Mouse (Mus musculus): ENCODE measurements at regions not wholly inside any gene's neighbourhood (a gene's known extent, or its start where the extent isn't known, plus 50 kb on each side); places are given as distances from the start of the nearest gene placed in this dataset.
A peak's percentile ranks its signal among the peaks of the same experiment; 100 is the strongest.

- ATAC-seq, result no peak
Measured at GRCm38 (mm10) chr9:88085181-88085816, 241.7 kb upstream of the Nt5e start.

GRCm38 (mm10) chr9:88085866-88086265 lies 241.1 kb upstream of the Nt5e start:
- no peaks in the 10 kb centered on the region for H3K4me1 ChIP-seq (replicated peaks)
- no peak overlapping the region for H3K27ac ChIP-seq
- WGBS, result 65% methylated on average over 3 of the region's 3 CpGs
- H3K27me3 ChIP-seq (replicated peaks), result no peaks in the 10 kb centered on the region
- no peaks in the 10 kb centered on the region for H3K36me3 ChIP-seq
- no peaks in the 10 kb centered on the region for H3K9me3 ChIP-seq
- no peak overlapping the region for H3K9ac ChIP-seq
- H3K4me2 ChIP-seq (replicated peaks), result no peak overlapping the region
- H3K4me3 ChIP-seq (replicated peaks), result no peak overlapping the region
- no peak for ATAC-seq

More at GRCm38 (mm10) chr9:88085181-88085816, 241.7 kb upstream of the Nt5e start:
- Histone ChIP-seq H3K4me2 (replicated peaks) (no peak overlapping the region), H3K36me3 (no peaks in the 10 kb centered on the region), H3K9ac (no peak overlapping the region), H3K27ac (no peak overlapping the region), H3K27me3 (replicated peaks) (no peaks in the 10 kb centered on the region), H3K4me3 (replicated peaks) (no peak overlapping the region), H3K4me1 (replicated peaks) (no peaks in the 10 kb centered on the region), H3K9me3 (no peaks in the 10 kb centered on the region)
- 87% methylated on average over 11 of the region's 11 CpGs for WGBS

GRCm38 (mm10) chr9:88091781-88092527 lies 235.0 kb upstream of the Nt5e start:
- Histone ChIP-seq H3K27me3 (replicated peaks) (no peaks in the 10 kb centered on the region), H3K4me2 (replicated peaks) (no peak overlapping the region), H3K9me3 (no peaks in the 10 kb centered on the region), H3K4me3 (replicated peaks) (no peak overlapping the region), H3K9ac (no peak overlapping the region), H3K36me3 (no peaks in the 10 kb centered on the region), H3K27ac (no peak overlapping the region), H3K4me1 (replicated peaks) (no peaks in the 10 kb centered on the region)
- no peak for ATAC-seq
- WGBS, result 58% methylated on average over 8 of the region's 8 CpGs

GRCm38 (mm10) chr9:88092561-88092960 lies 234.4 kb upstream of the Nt5e start:
- Histone ChIP-seq H3K9me3 (no peaks in the 10 kb centered on the region), H3K27ac (no peak overlapping the region), H3K4me1 (replicated peaks) (no peaks in the 10 kb centered on the region), H3K4me2 (replicated peaks) (no peak overlapping the region), H3K36me3 (no peaks in the 10 kb centered on the region), H3K4me3 (replicated peaks) (no peak overlapping the region), H3K27me3 (replicated peaks) (no peaks in the 10 kb centered on the region), H3K9ac (no peak overlapping the region)
- ATAC-seq, result no peak
- WGBS, result 56% methylated on average over 4 of the region's 4 CpGs

- H3K27ac ChIP-seq, result no peak overlapping the region
- no peaks in the 10 kb centered on the region for H3K27me3 ChIP-seq (replicated peaks)
- no peaks in the 10 kb centered on the region for H3K9me3 ChIP-seq
- 48% methylated on average over 1 of the region's 1 CpGs for WGBS
- H3K4me3 ChIP-seq (replicated peaks), result no peak overlapping the region
- no peaks in the 10 kb centered on the region for H3K4me1 ChIP-seq (replicated peaks)
- no peak for ATAC-seq
- no peak overlapping the region for H3K4me2 ChIP-seq (replicated peaks)
- H3K9ac ChIP-seq, result no peak overlapping the region
- H3K36me3 ChIP-seq, result no peaks in the 10 kb centered on the region
Measured at GRCm38 (mm10) chr9:88113094-88113493, 213.9 kb upstream of the Nt5e start.

GRCm38 (mm10) chr9:88120536-88120935 lies 206.5 kb upstream of the Nt5e start:
- H3K27me3 ChIP-seq (replicated peaks), result no peaks in the 10 kb centered on the region
- ATAC-seq, result no peak
- WGBS, result 86% methylated on average over 5 of the region's 5 CpGs
- H3K9ac ChIP-seq, result no peak overlapping the region
- H3K36me3 ChIP-seq, result no peaks in the 10 kb centered on the region
- H3K4me3 ChIP-seq (replicated peaks), result no peak overlapping the region
- H3K4me1 ChIP-seq (replicated peaks), result no peaks in the 10 kb centered on the region
- H3K9me3 ChIP-seq, result no peaks in the 10 kb centered on the region
- no peak overlapping the region for H3K4me2 ChIP-seq (replicated peaks)
- H3K27ac ChIP-seq, result no peak overlapping the region

GRCm38 (mm10) chr9:88120963-88121570 lies 205.9 kb upstream of the Nt5e start:
- no peak overlapping the region for H3K9ac ChIP-seq
- no peaks in the 10 kb centered on the region for H3K9me3 ChIP-seq
- H3K36me3 ChIP-seq, result no peaks in the 10 kb centered on the region
- no peak overlapping the region for H3K27ac ChIP-seq
- no peak overlapping the region for H3K4me3 ChIP-seq (replicated peaks)
- no peak overlapping the region for H3K4me2 ChIP-seq (replicated peaks)
- WGBS, result 80% methylated on average over 11 of the region's 11 CpGs
- no peaks in the 10 kb centered on the region for H3K27me3 ChIP-seq (replicated peaks)
- H3K4me1 ChIP-seq (replicated peaks), result no peaks in the 10 kb centered on the region
- ATAC-seq, result no peak

GRCm38 (mm10) chr9:88124322-88125005 lies 202.5 kb upstream of the Nt5e start:
- no peak overlapping the region for H3K9ac ChIP-seq
- no peak for ATAC-seq
- H3K9me3 ChIP-seq, result no peaks in the 10 kb centered on the region
- no peaks in the 10 kb centered on the region for H3K27me3 ChIP-seq (replicated peaks)
- H3K4me1 ChIP-seq (replicated peaks), result no peaks in the 10 kb centered on the region
- WGBS, result 83% methylated on average over 9 of the region's 9 CpGs
- no peaks in the 10 kb centered on the region for H3K36me3 ChIP-seq
- H3K4me3 ChIP-seq (replicated peaks), result no peak overlapping the region
- H3K4me2 ChIP-seq (replicated peaks), result no peak overlapping the region
- no peak overlapping the region for H3K27ac ChIP-seq

GRCm38 (mm10) chr9:88163025-88163780 lies 163.8 kb upstream of the Nt5e start:
- Histone ChIP-seq H3K4me3 (replicated peaks) (no peak overlapping the region), H3K4me2 (replicated peaks) (no peak overlapping the region), H3K4me1 (replicated peaks) (no peaks in the 10 kb centered on the region), H3K9ac (no peak overlapping the region), H3K27ac (no peak overlapping the region), H3K36me3 (no peaks in the 10 kb centered on the region), H3K9me3 (no peaks in the 10 kb centered on the region), H3K27me3 (replicated peaks) (no peaks in the 10 kb centered on the region)
- 72% methylated on average over 6 of the region's 6 CpGs for WGBS
- peak; percentile 91 for ATAC-seq

GRCm38 (mm10) chr9:88177575-88178254 lies 149.3 kb upstream of the Nt5e start:
- no peak overlapping the region for H3K4me3 ChIP-seq (replicated peaks)
- 80% methylated on average over 4 of the region's 4 CpGs for WGBS
- H3K4me1 ChIP-seq (replicated peaks), result no peaks in the 10 kb centered on the region
- H3K36me3 ChIP-seq, result no peaks in the 10 kb centered on the region
- no peaks in the 10 kb centered on the region for H3K9me3 ChIP-seq
- H3K27me3 ChIP-seq (replicated peaks), result no peaks in the 10 kb centered on the region
- ATAC-seq, result no peak
- no peak overlapping the region for H3K27ac ChIP-seq
- no peak overlapping the region for H3K4me2 ChIP-seq (replicated peaks)
- no peak overlapping the region for H3K9ac ChIP-seq

- Histone ChIP-seq H3K9me3 (no peaks in the 10 kb centered on the region), H3K27ac (no peak overlapping the region), H3K4me2 (replicated peaks) (no peak overlapping the region), H3K9ac (no peak overlapping the region), H3K36me3 (no peaks in the 10 kb centered on the region), H3K27me3 (replicated peaks) (no peaks in the 10 kb centered on the region), H3K4me3 (replicated peaks) (no peak overlapping the region), H3K4me1 (replicated peaks) (no peaks in the 10 kb centered on the region)
- ATAC-seq, result no peak
- WGBS, result 66% methylated on average over 9 of the region's 9 CpGs
Measured at GRCm38 (mm10) chr9:88181189-88181994, 145.6 kb upstream of the Nt5e start.

Data from intestine, embryonic 15.5 days (tissue).